Mouse (Mus musculus): ENCODE results near the gene Slu7. TPM values are rescaled to one million over a fixed set of nuclear protein-coding genes. Genes with fewer than 3 reads are reported as not detected.

The Slu7 gene
- polyA plus RNA-seq, 1 experiment from 2014 or later, result 60.8 TPM

Other genes with a start within 250 kb of the Slu7 start
- 59.8 and 68.2 TPM in 2 replicates for gene Pttg1, start 7.5 kb upstream of the Slu7 start, polyA plus RNA-seq (2014; fragmentation: Nextera tagmentation; extraction: Ambion mirVana)
- gene C1qtnf2, start 40.5 kb downstream of the Slu7 start, polyA plus RNA-seq (2014; fragmentation: Nextera tagmentation; extraction: Ambion mirVana), result 1.1 and 1.6 TPM in 2 replicates
- 30.7 and 32.3 TPM in 2 replicates for gene Ccnjl, start 95.0 kb downstream of the Slu7 start, polyA plus RNA-seq (2014; fragmentation: Nextera tagmentation; extraction: Ambion mirVana)
- gene 4933415A04Rik, start 153.3 kb downstream of the Slu7 start, polyA plus RNA-seq (2014; fragmentation: Nextera tagmentation; extraction: Ambion mirVana), result 7.4 and 8.5 TPM in 2 replicates
- not detected in 2 replicates for gene Fabp6, start 167.8 kb downstream of the Slu7 start, polyA plus RNA-seq (2014; fragmentation: Nextera tagmentation; extraction: Ambion mirVana)
- 44.7 and 46.0 TPM in 2 replicates for gene Pwwp2a, start 248.3 kb downstream of the Slu7 start, polyA plus RNA-seq (2014; fragmentation: Nextera tagmentation; extraction: Ambion mirVana)